Mouse (Mus musculus) neural tube, embryonic 14.5 days (tissue): ENCODE data around the gene Cap1. TPM values are rescaled to one million over a fixed set of nuclear protein-coding genes. Genes with fewer than 3 reads are reported as not detected.

Source experiments
- ATAC-seq: fragments of 200-750 bp; cut with Nextera tagmentation; 2 replicates; pipeline ENCODE4 v1.8.0; 2017; ENCODE audit warnings: low read depth, mild to moderate bottlenecking, moderate TSS enrichment, moderate library complexity
- H3K27ac ChIP-seq: fragments of 300-500 bp; sonication (generic); 2 replicates; pipeline ENCODE4 v1.5.1; 2014; ENCODE audit warnings: low read depth, mild to moderate bottlenecking, control low read depth, low read length, moderate library complexity, mixed read lengths
- H3K27me3 ChIP-seq: fragments of 300-500 bp; sonication (generic); 2 replicates; pipeline ENCODE4 v1.6.1; 2014; ENCODE audit warnings: low read length; ENCODE audit not compliant: control insufficient read depth, insufficient read depth
- H3K36me3 ChIP-seq: fragments of 300-500 bp; sonication (generic); 2 replicates; pipeline ENCODE4 v1.6.1; 2014; ENCODE audit warnings: low read length, mixed read lengths; ENCODE audit not compliant: control insufficient read depth, insufficient read depth
- H3K4me1 ChIP-seq: fragments of 300-500 bp; sonication (generic); 2 replicates; pipeline ENCODE4 v1.6.1; 2014; ENCODE audit warnings: low read length; ENCODE audit not compliant: control insufficient read depth, insufficient read depth
- H3K4me2 ChIP-seq: fragments of 300-500 bp; sonication (generic); 2 replicates; pipeline ENCODE4 v1.6.1; 2014; ENCODE audit warnings: mild to moderate bottlenecking, low read depth, low read length, control low read depth
- H3K4me3 ChIP-seq: fragments of 300-500 bp; sonication (generic); 2 replicates; pipeline ENCODE4 v1.5.1; 2014; ENCODE audit warnings: low read depth, low read length, control low read depth, mixed read lengths
- H3K9ac ChIP-seq: fragments of 300-500 bp; sonication (generic); replicated peaks from 2 replicates; pipeline ENCODE4 v1.6.1; 2014; ENCODE audit warnings: low read depth, mild to moderate bottlenecking, control low read depth, low read length, mixed read lengths
- H3K9me3 ChIP-seq: fragments of 300-500 bp; sonication (generic); 2 replicates; pipeline ENCODE4 v1.6.1; 2016; ENCODE audit warnings: low read length; ENCODE audit not compliant: control insufficient read depth
- WGBS: fragments of 180-500 bp; shearing (Covaris S2); extraction: QIAGEN DNeasy Blood & Tissue Kit; methylation state at CpG from one replicate; pipeline ENCODE4 v1.1.7; 2014; 5-methylcytosine and 5-hydroxymethylcytosine counted together
- polyA plus RNA-seq: library from polyadenylated mRNA; unstranded; fragments of >200 nt; fragmentation: Nextera tagmentation; extraction: Ambion mirVana; gene quantifications from 2 replicates; pipeline ENCODE4 v1.2.1, GENCODE M21; 2014

The Cap1 gene
- polyA plus RNA-seq, 1 experiment from 2014 or later = 66.5 TPM

DNA sequence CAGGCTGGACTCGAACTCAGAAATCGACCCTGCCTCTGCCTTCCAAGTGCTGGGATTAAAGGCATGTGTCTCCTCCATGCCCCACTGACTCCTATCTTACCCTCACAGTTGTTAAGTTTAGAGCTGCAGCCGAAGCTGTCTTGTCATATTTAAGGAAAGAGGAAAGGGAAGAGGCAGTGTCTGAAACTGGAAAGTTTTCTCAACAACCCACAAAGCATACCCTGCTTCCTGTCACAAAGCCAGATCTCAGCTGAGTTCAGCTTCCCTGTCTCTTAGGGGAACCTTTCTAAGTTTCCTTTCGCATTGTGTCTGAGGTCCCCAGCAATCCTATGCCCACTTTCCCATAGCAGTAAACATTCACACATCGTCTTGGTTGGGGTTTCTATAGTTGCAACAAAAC, 6.3 kb upstream of the Cap1 start:
- H3K9ac ChIP-seq = no peak overlapping the region
- no peak overlapping the region for H3K4me3 ChIP-seq
- H3K4me2 ChIP-seq = no peak overlapping the region
- H3K36me3 ChIP-seq = no peaks in the 10 kb centered on the region
- 82% methylated on average over 5 of the region's 5 CpGs for WGBS
- H3K4me1 ChIP-seq = no peaks in the 10 kb centered on the region; the same call in 1 of the 2 replicates
- ATAC-seq = no peak
- no peaks in the 10 kb centered on the region for H3K9me3 ChIP-seq
- H3K27ac ChIP-seq = no peak overlapping the region
- no peaks in the 10 kb centered on the region; the same call in 1 of the 2 replicates for H3K27me3 ChIP-seq

DNA sequence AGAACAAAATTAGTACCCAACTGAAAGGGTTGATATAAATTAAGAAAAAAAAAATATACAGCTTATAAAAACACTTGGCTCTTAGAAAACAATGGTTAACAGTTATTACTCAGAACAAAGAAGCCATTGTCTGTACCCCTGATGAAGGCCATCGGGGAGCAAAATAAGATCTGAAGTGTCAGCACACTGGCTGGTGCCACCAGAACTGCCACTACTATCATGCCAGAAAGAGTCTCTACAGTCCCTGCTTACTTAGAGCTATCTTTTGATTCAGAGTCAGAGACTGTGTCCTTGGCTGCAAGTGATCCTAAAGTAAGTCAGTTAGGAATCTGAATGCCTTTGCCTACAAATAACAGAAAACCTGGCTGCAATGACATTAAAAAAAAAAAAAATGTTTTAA, 5.7 kb upstream of the Cap1 start:
- Histone ChIP-seq H3K9ac (no peak overlapping the region), H3K27me3 (no peaks in the 10 kb centered on the region; the same call in 1 of the 2 replicates), H3K27ac (peak overlapping the region; percentile 78; the same call in 1 of the 2 replicates), H3K4me2 (no peak overlapping the region), H3K36me3 (no peaks in the 10 kb centered on the region), H3K4me3 (no peak overlapping the region), H3K4me1 (no peaks in the 10 kb centered on the region; the same call in 1 of the 2 replicates), H3K9me3 (no peaks in the 10 kb centered on the region)
- no peak for ATAC-seq
- WGBS = 19% methylated on average over 1 of the region's 1 CpGs

GRCm38 (mm10) chr4:122890881-122891481, 5.1 kb upstream of the Cap1 start:
- H3K9me3 ChIP-seq = no peaks in the 10 kb centered on the region
- no peaks in the 10 kb centered on the region; the same call in 1 of the 2 replicates for H3K4me1 ChIP-seq
- H3K27me3 ChIP-seq = no peaks in the 10 kb centered on the region; the same call in 1 of the 2 replicates
- H3K27ac ChIP-seq = peak overlapping the region; percentile 78
- H3K36me3 ChIP-seq = no peaks in the 10 kb centered on the region
- WGBS = 4% methylated on average over 3 of the region's 3 CpGs
- no peak overlapping the region for H3K4me2 ChIP-seq
- no peak overlapping the region for H3K4me3 ChIP-seq
- no peak overlapping the region for H3K9ac ChIP-seq
- peak; percentile 56; the same call in 1 of the 2 replicates for ATAC-seq

DNA sequence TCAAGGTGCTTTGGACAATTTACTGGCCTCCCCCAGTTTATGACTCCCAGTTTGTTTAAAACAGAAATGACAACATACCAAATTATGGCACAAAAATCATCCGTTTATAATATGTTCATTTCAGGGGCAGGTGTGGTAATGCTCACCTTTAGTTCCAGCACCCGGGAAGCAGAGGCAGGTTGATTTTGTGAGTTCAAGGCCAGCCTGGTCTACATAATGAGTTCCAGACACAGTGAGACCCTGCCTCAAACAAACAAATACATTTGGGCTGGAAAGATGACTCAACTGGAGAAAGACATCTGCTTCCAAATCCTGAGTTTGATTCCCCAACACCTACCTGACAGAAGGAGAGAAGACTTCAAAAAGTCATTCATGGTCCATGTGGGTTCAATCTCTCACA, 1.5 kb upstream of the Cap1 start:
- Histone ChIP-seq H3K27me3 (no peaks in the 10 kb centered on the region; the same call in 1 of the 2 replicates), H3K9me3 (no peaks in the 10 kb centered on the region), H3K36me3 (no peaks in the 10 kb centered on the region), H3K9ac (0 out of 2 replicates have a peak overlapping the region, but pooled peaks have one; percentile 80), H3K27ac (peak overlapping the region; percentile 99), H3K4me1 (peaks cover 15% of the 10 kb centered on the region), H3K4me3 (peak overlapping the region; percentile 65; the same call in 1 of the 2 replicates), H3K4me2 (peak overlapping the region; percentile 76)
- WGBS = 76% methylated on average over 2 of the region's 2 CpGs
- no peak for ATAC-seq

- Histone ChIP-seq H3K9ac (peak overlapping the region; percentile 80), H3K4me2 (peak overlapping the region; percentile 76), H3K27ac (peak overlapping the region; percentile 99), H3K4me3 (peak overlapping the region; percentile 65), H3K36me3 (no peaks in the 10 kb centered on the region), H3K27me3 (no peaks in the 10 kb centered on the region; the same call in 1 of the 2 replicates), H3K9me3 (no peaks in the 10 kb centered on the region), H3K4me1 (peaks cover 15% of the 10 kb centered on the region)
- WGBS = 3% methylated on average over 19 of the region's 19 CpGs
- ATAC-seq = no peak; the same call in none of the 2 replicates
Observed at GRCm38 (mm10) chr4:122886579-122887254, 861 bp upstream of the Cap1 start.

GRCm38 (mm10) chr4:122884481-122885340, 1.1 kb downstream of the Cap1 start:
- WGBS = 53% methylated on average over 12 of the region's 12 CpGs
- Histone ChIP-seq H3K27ac (no peak overlapping the region; the same call in 1 of the 2 replicates), H3K4me1 (peaks cover 15% of the 10 kb centered on the region), H3K27me3 (no peaks in the 10 kb centered on the region; the same call in 1 of the 2 replicates), H3K9me3 (no peaks in the 10 kb centered on the region), H3K4me2 (peak overlapping the region; percentile 76), H3K36me3 (no peaks in the 10 kb centered on the region), H3K9ac (peak overlapping the region; percentile 78; the same call in 1 of the 2 replicates), H3K4me3 (peak overlapping the region; percentile 65)
- no peak for ATAC-seq

- ATAC-seq = no peak
- Histone ChIP-seq H3K4me1 (peaks cover 15% of the 10 kb centered on the region), H3K27ac (no peak overlapping the region; the same call in 1 of the 2 replicates), H3K27me3 (no peaks in the 10 kb centered on the region; the same call in 1 of the 2 replicates), H3K4me3 (no peak overlapping the region), H3K4me2 (0 out of 2 replicates have a peak overlapping the region, but pooled peaks have one; percentile 76), H3K9me3 (no peaks in the 10 kb centered on the region), H3K9ac (no peak overlapping the region), H3K36me3 (no peaks in the 10 kb centered on the region)
- WGBS = 79% methylated on average over 2 of the region's 2 CpGs
Observed at GRCm38 (mm10) chr4:122884051-122884450, 1.8 kb downstream of the Cap1 start.

DNA sequence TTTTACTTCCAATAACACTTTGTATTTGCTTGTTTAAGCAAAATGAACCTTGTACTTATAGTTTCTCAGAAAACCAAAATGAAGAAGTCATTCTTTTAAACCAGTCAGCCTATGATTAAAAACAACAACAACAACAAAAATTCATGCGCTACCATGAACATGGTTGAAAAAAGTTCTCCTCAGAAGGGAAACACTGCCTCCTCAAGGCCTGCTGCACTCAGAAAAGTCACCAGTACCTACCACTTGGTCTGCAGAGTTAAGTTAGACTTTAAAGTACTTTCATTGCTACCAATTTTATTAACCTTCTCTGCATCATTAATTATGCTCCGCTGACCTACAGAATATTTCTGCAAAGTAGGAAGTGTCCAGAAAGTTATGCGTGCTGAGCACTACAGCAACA, 2.6 kb downstream of the Cap1 start:
- Histone ChIP-seq H3K4me2 (no peak overlapping the region), H3K9ac (no peak overlapping the region), H3K36me3 (no peaks in the 10 kb centered on the region), H3K4me1 (peaks cover 15% of the 10 kb centered on the region), H3K9me3 (no peaks in the 10 kb centered on the region), H3K27ac (no peak overlapping the region), H3K4me3 (no peak overlapping the region), H3K27me3 (no peaks in the 10 kb centered on the region)
- WGBS = 91% methylated on average over 3 of the region's 3 CpGs
- ATAC-seq = no peak
